Mouse (Mus musculus) MEL (cell line): ENCODE results near the gene Fam229a. TPM values are rescaled to one million over a fixed set of nuclear protein-coding genes. Genes with fewer than 3 reads are reported as not detected.

Experiments
- DNase-seq: peaks from one replicate; pipeline ENCODE4 v3.0.0; 2011; ENCODE audit warnings: low read depth, low spot score
- H3K27ac ChIP-seq: 2 replicates; pipeline ENCODE4 v1.5.1; 2012; ENCODE audit warnings: low read depth, mild to moderate bottlenecking, control low read depth, low read length, moderate library complexity; ENCODE audit not compliant: control insufficient read depth
- H3K27me3 ChIP-seq, 2 experiments: fragments of 150-350 bp in 1 of 2; sonication (generic) in 1 of 2; 2 replicates each; pipeline ENCODE4 v1.6.1; 2012; ENCODE audit warnings: low read length in 2 of 2, mild to moderate bottlenecking in 2 of 2, improper control_type of control experiment in 1 of 2, moderate library complexity in 1 of 2; ENCODE audit not compliant: insufficient read depth in 2 of 2, control insufficient read depth in 1 of 2
- H3K36me3 ChIP-seq, 2 experiments: 2 replicates each; pipeline ENCODE4 v1.6.1; 2012 to 2014; ENCODE audit warnings: low read length in 2 of 2, improper control_type of control experiment in 1 of 2, inconsistent platforms in 1 of 2, mild to moderate bottlenecking in 1 of 2; ENCODE audit not compliant: insufficient read depth in 2 of 2, control insufficient read depth in 1 of 2
- H3K4me1 ChIP-seq, 2 experiments: fragments of 150-350 bp in 1 of 2; sonication (generic) in 1 of 2; 2 replicates each; pipeline ENCODE4 v1.6.1; 2012; ENCODE audit warnings: low read length in 2 of 2, improper control_type of control experiment in 1 of 2, mild to moderate bottlenecking in 1 of 2; ENCODE audit not compliant: insufficient read depth in 2 of 2, control insufficient read depth in 1 of 2
- H3K4me3 ChIP-seq, 2 experiments: fragments of 150-350 bp in 1 of 2; sonication (generic) in 1 of 2; 2 replicates each; pipeline ENCODE4 v1.5.1; 2012; ENCODE audit warnings: low read depth in 2 of 2, low read length in 2 of 2, mild to moderate bottlenecking in 2 of 2, moderate library complexity in 2 of 2, control low read depth in 1 of 2, improper control_type of control experiment in 1 of 2; ENCODE audit not compliant: control insufficient read depth in 1 of 2, insufficient read depth in 1 of 2
- H3K79me2 ChIP-seq: 2 replicates; pipeline ENCODE4 v1.6.1; 2012; ENCODE audit warnings: mild to moderate bottlenecking, low read length, moderate library complexity; ENCODE audit not compliant: control insufficient read depth, poor library complexity, insufficient read depth
- H3K9ac ChIP-seq: 2 replicates; pipeline ENCODE4 v1.6.1; 2012; ENCODE audit warnings: low read depth, mild to moderate bottlenecking, control low read depth, low read length, moderate library complexity; ENCODE audit not compliant: control insufficient read depth, poor library complexity, severe bottlenecking
- H3K9me3 ChIP-seq: fragments of 150-350 bp; sonication (generic); replicated peaks from 2 replicates; pipeline ENCODE4 v1.6.1; 2012; ENCODE audit warnings: mild to moderate bottlenecking, low read length, improper control_type of control experiment, moderate library complexity; ENCODE audit not compliant: insufficient read depth
- ELF1 ChIP-seq: IDR thresholded peaks from 2 replicates; pipeline ENCODE4 v1.6.1; 2014; ENCODE audit warnings: low read depth, mild to moderate bottlenecking, inconsistent platforms, low read length, improper control_type of control experiment, moderate library complexity
- EP300 ChIP-seq, 2 experiments: IDR thresholded peaks; 2 replicates each; pipeline ENCODE4 v1.6.1; 2011; ENCODE audit warnings: improper control_type of control experiment in 2 of 2, low read length in 2 of 2, low read depth in 1 of 2, mild to moderate bottlenecking in 1 of 2
- GABPA ChIP-seq: IDR thresholded peaks from 2 replicates; pipeline ENCODE4 v1.6.1; 2012; ENCODE audit warnings: low read depth, mild to moderate bottlenecking, inconsistent platforms, low read length, improper control_type of control experiment, moderate library complexity
- MXI1 ChIP-seq: IDR thresholded peaks from 2 replicates; pipeline ENCODE4 v1.6.1; 2011; ENCODE audit warnings: mild to moderate bottlenecking, low read depth, low read length, improper control_type of control experiment
- NRF1 ChIP-seq: IDR thresholded peaks from 2 replicates; pipeline ENCODE4 v1.6.1; 2014; ENCODE audit warnings: low read depth, mild to moderate bottlenecking, inconsistent platforms, low read length, improper control_type of control experiment, moderate library complexity; ENCODE audit not compliant: poor library complexity, insufficient read depth, severe bottlenecking
- RCOR1 ChIP-seq: IDR thresholded peaks from 2 replicates; pipeline ENCODE4 v1.6.1; 2012; ENCODE audit warnings: low read depth, mild to moderate bottlenecking, inconsistent platforms, low read length, improper control_type of control experiment
- SMC3 ChIP-seq: IDR thresholded peaks from 2 replicates; pipeline ENCODE4 v1.6.1; 2011; ENCODE audit warnings: low read depth, low read length, improper control_type of control experiment
- TCF12 ChIP-seq: IDR thresholded peaks from 2 replicates; pipeline ENCODE4 v1.6.1; 2014; ENCODE audit warnings: low read depth, mild to moderate bottlenecking, inconsistent platforms, low read length, improper control_type of control experiment, moderate library complexity
- UBTF ChIP-seq: IDR thresholded peaks from 2 replicates; pipeline ENCODE4 v1.6.1; 2012; ENCODE audit warnings: low read depth, mild to moderate bottlenecking, inconsistent platforms, low read length, improper control_type of control experiment, moderate library complexity, borderline replicate concordance; ENCODE audit not compliant: insufficient read depth
- USF1 ChIP-seq: IDR thresholded peaks from 2 replicates; pipeline ENCODE4 v1.6.1; 2014; ENCODE audit warnings: low read depth, mild to moderate bottlenecking, inconsistent platforms, low read length, improper control_type of control experiment, moderate library complexity
- ZMIZ1 ChIP-seq: IDR thresholded peaks from 2 replicates; pipeline ENCODE4 v1.6.1; 2012; ENCODE audit warnings: low read depth, mild to moderate bottlenecking, inconsistent platforms, low read length, improper control_type of control experiment, moderate library complexity
- polyA plus RNA-seq, 2 experiments: library from polyadenylated mRNA; stranded (reverse) in 1 of 2; unstranded in 1 of 2; fragments of >175 nt in 1 of 2; fragments of >200 nt in 1 of 2; gene quantifications; 2 replicates each; pipeline versions ENCODE4 v1.2.1 to v1.2.4; 2012; ENCODE audit warnings: low replicate concordance in 2 of 2, low read depth in 1 of 2; ENCODE audit not compliant: insufficient read length in 2 of 2, insufficient read depth in 1 of 2, missing spikeins in 1 of 2
- total RNA-seq: library from RNA; depleted of rRNA; stranded (reverse); fragments of 300-350 nt; gene quantifications from 2 replicates; pipeline ENCODE4 v1.2.3, GENCODE M21; 2012

The Fam229a gene
- total and polyA plus RNA-seq, 3 experiments = not detected

DNA sequence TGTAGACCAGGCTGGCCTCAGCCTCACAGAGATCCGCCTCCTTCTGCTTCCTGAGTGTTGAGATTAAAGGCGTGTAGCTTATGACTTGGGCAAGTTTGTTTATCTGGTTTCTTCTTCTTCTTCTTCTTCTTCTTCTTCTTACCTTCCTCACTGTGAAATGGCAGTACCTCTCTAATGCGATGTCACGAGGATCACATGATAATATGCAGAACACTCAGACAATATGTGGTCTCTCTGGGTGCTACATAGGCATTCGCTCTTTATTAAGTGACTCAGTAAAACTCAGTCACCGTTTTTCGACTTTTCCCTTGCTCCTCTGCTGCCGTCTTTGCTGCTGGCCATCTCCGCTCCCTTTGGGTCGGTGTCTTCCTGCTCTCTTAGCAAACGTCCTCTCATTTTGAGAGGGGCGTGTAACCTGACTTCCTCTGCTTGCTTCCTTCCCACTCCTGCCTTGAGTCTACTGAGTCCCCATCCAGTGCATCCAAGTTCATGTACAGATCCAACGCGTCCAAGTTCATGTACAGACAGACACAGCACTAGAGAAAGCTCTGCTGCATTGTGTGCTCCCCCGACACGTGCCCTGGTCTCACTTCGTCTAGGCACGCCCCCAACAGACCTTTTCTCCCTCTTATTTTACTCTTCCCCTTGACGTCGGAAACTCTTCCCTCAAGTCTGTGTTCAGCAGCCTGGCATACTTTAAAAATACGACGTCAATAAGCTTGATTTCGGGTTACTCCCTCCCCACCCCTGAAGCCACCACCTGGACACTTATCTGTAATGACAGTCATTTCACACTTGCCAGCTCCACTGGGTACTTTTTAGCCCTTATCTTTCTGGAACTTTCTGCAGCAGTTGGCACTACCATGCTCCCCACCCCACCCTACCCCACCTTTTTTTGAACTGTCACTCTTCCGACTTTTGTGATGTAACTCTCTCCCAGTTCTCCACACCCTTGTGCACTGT, 27.6 kb upstream of the Fam229a start (continued):
- TF ChIP-seq EP300 (IDR thresholded peaks at IDR 0.05; ENCODE audit: low read depth in 1 of 2, low read length in 2 of 2) (peak; percentile 68 to 90; a peak in 3 of 4 replicates), USF1 (0 out of 2 replicates have a peak, but pooled peaks have one; percentile 55)
- TF ChIP-seq, all 39 proteins: peak for 18

DNA sequence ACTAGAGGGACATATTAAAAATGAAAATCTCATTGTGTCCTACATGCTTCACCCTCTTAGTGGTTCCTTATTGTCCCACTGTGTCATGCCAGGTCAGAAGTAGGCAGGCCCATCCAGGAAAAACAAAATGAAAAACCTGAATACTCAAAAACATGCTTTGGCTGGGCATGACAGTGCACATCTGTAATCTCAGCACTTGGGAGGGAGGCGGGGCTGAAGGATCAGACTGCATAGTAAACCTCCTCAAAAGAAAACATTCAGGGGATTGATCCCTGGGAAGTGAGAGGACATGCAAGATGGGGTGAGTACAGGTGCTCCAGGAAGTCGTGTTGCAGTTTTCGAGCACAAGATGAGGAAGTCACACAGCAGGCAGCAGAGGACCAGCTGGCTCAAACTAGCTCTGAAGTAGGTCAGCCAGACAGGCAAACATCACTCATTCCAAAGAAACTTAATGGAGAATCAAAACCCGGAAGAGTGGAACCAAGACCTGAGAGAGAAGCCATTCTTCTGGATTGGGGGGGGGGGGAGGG, 26.6 kb upstream of the Fam229a start:
- TF ChIP-seq UBTF (no peak), TCF12 (no peak), NRF1 (0 out of 2 replicates have a peak, but pooled peaks have one; percentile 1)
- TF ChIP-seq, all 39 proteins: peak for 1
- DNase-seq = peak; percentile 26

DNA sequence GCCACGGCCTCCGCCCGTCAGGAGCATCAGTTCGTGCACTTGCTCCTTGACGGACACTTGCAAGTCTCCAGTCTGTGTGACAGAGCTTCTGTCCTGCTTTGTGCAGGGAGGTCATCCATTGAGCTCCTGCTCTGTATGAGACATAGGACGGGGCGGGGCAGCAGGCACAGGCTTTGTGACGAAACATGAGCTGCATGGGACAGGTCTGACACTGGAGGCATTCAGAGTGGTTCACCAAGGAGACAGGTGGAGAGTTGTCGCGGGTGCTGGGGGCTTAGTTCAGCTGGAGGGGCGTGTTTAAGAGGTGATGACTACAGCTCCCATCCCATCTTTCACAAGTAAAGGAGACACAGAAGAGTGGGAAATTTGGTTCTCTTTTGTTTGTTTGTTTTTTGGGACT, 14.9 kb upstream of the Fam229a start:
- Histone ChIP-seq H3K27ac (no peak overlapping the region), H3K9ac (no peak overlapping the region), H3K79me2 (no peaks in the 10 kb centered on the region), H3K36me3 (peaks cover 0 to 1% of the 10 kb centered on the region in 2 experiments; a peak in 1 of 4 replicates), H3K9me3 (no peaks in the 10 kb centered on the region), H3K4me1 (no peaks in the 10 kb centered on the region), H3K4me3 (no peak overlapping the region), H3K27me3 (no peaks in the 10 kb centered on the region)
- TF ChIP-seq ZMIZ1 (no peak), GABPA (no peak), RCOR1 (no peak), USF1 (no peak), SMC3 (no peak), MXI1 (no peak), ELF1 (no peak)
- DNase-seq = no peak

More for the DNA sequence above, 26.6 kb upstream of the Fam229a start:
- H3K4me3 ChIP-seq = no peak overlapping the region
- H3K79me2 ChIP-seq = no peaks in the 10 kb centered on the region; the same call in 1 of the 2 replicates
- H3K27ac ChIP-seq = peak overlapping the region; percentile 75
- peaks cover 14 to 26% of the 10 kb centered on the region in 2 experiments for H3K4me1 ChIP-seq
- no peaks in the 10 kb centered on the region for H3K27me3 ChIP-seq
- peaks cover 0 to 14% of the 10 kb centered on the region in 2 experiments; a peak in 3 of 4 replicates for H3K36me3 ChIP-seq
- H3K9ac ChIP-seq = no peak overlapping the region
- no peaks in the 10 kb centered on the region for H3K9me3 ChIP-seq
